Mouse (Mus musculus) kidney, postnatal 14 days (tissue): ENCODE measurements around the gene Olfr700.
A peak's percentile ranks its signal among the peaks of the same experiment; 100 is the strongest.
"Not testable (repeated sequence)": the region's sequence is repeated elsewhere in the genome, so short reads cannot be mapped to it uniquely, and the experiment has no call there.

ENCODE experiments used
- DNase-seq: peaks from one replicate; pipeline ENCODE4 v3.0.0; 2022; ENCODE audit warnings: mixed read lengths

The Olfr700 gene

GRCm38 (mm10) chr7:106808734-106809133, at the start of gene Olfr700:
Gene Olfr700 (minus strand): TSS chr7:106808834.
- DNase-seq, result no peak

- no peak for DNase-seq
Observed at GRCm38 (mm10) chr7:106843060-106843459, 34.4 kb upstream of the Olfr700 start, which contains the start of gene Olfr703. Gene Olfr703 (plus strand): TSS chr7:106843360.

GRCm38 (mm10) chr7:106833793-106834192, 25.2 kb upstream of the Olfr700 start, which contains the start of gene Olfr702:
Gene Olfr702 (minus strand): TSS chr7:106833893.
- no peak for DNase-seq

GRCm38 (mm10) chr7:106818414-106818813, 9.8 kb upstream of the Olfr700 start:
- DNase-seq, result no peak

GRCm38 (mm10) chr7:106815775-106816174, 7.1 kb upstream of the Olfr700 start:
- peak; percentile 1 for DNase-seq

GRCm38 (mm10) chr7:106813829-106814228, 5.2 kb upstream of the Olfr700 start, which contains the start of gene Olfr701:
Gene Olfr701 (plus strand): TSS chr7:106814129.
- DNase-seq, result no peak

GRCm38 (mm10) chr7:106793098-106793497, 15.5 kb downstream of the Olfr700 start, which contains the start of gene Olfr699:
Gene Olfr699 (minus strand): TSS chr7:106793198.
- no peak for DNase-seq

GRCm38 (mm10) chr7:106788330-106788729, 20.3 kb downstream of the Olfr700 start:
- DNase-seq, result no peak

- DNase-seq, result not testable (repeated sequence)
Observed at GRCm38 (mm10) chr7:106761008-106761407, 47.6 kb downstream of the Olfr700 start.

GRCm38 (mm10) chr7:106758800-106759199, 49.8 kb downstream of the Olfr700 start:
- DNase-seq, result no peak
